Mouse (Mus musculus): ENCODE results near the gene Cpvl. TPM values are rescaled to one million over a fixed set of nuclear protein-coding genes. Genes with fewer than 3 reads are reported as not detected.
A peak's percentile ranks its signal among the peaks of the same experiment; 100 is the strongest.

The Cpvl gene
- polyA plus RNA-seq, 2 experiments = 0.20 to 0.21 TPM

GRCm38 (mm10) chr6:53942190-53942831 is 36.2 kb downstream of the Cpvl start:
- H3K4me2 ChIP-seq (replicated peaks; ENCODE audit: low read depth, low read length, severe bottlenecking) = no peak overlapping the region
- H3K27ac ChIP-seq (replicated peaks; ENCODE audit: low read depth, low read length) = peak overlapping the region; percentile 61
- no peaks in the 10 kb centered on the region for H3K9me3 ChIP-seq (ENCODE audit: control insufficient read depth, low read length)
- TF ChIP-seq POLR2A (IDR thresholded peaks at IDR 0.05; ENCODE audit: borderline replicate concordance, extremely low read depth, insufficient read depth, insufficient read length) = no peak
- H3K4me1 ChIP-seq (ENCODE audit: control insufficient read depth, insufficient read depth, low read length) = peaks cover 65% of the 10 kb centered on the region
- H3K9ac ChIP-seq (ENCODE audit: low read depth, low read length, severe bottlenecking) = no peak overlapping the region
- ATAC-seq (ENCODE audit: low FRiP score, low read depth) = peak; percentile 86
- WGBS = 18% methylated on average over 7 of the region's 7 CpGs
- H3K36me3 ChIP-seq (ENCODE audit: control insufficient read depth, insufficient read depth, low read length) = no peaks in the 10 kb centered on the region
- peak; percentile 79 for DNase-seq (ENCODE audit: low spot score)
- no peaks in the 10 kb centered on the region for H3K27me3 ChIP-seq (ENCODE audit: control insufficient read depth, insufficient read depth, low read length)
- no peak overlapping the region for H3K4me3 ChIP-seq (replicated peaks; ENCODE audit: low read length)

- Histone ChIP-seq H3K9ac (ENCODE audit: low read depth, low read length, severe bottlenecking) (no peak overlapping the region), H3K4me1 (ENCODE audit: control insufficient read depth, insufficient read depth, low read length) (peaks cover 53% of the 10 kb centered on the region), H3K36me3 (ENCODE audit: control insufficient read depth, insufficient read depth, low read length) (no peaks in the 10 kb centered on the region), H3K27ac (replicated peaks; ENCODE audit: low read depth, low read length) (0 out of 2 replicates have a peak overlapping the region, but pooled peaks have one; percentile 39), H3K27me3 (ENCODE audit: control insufficient read depth, insufficient read depth, low read length) (no peaks in the 10 kb centered on the region), H3K4me2 (replicated peaks; ENCODE audit: low read depth, low read length, severe bottlenecking) (no peak overlapping the region), H3K9me3 (ENCODE audit: control insufficient read depth, low read length) (no peaks in the 10 kb centered on the region), H3K4me3 (replicated peaks; ENCODE audit: low read length) (no peak overlapping the region)
- peak; percentile 65 for DNase-seq (ENCODE audit: low spot score)
- 26% methylated on average over 8 of the region's 8 CpGs for WGBS
- peak; percentile 27; the same call in 1 of the 2 replicates for ATAC-seq (ENCODE audit: low FRiP score, low read depth)
- TF ChIP-seq POLR2A (IDR thresholded peaks at IDR 0.05; ENCODE audit: borderline replicate concordance, extremely low read depth, insufficient read depth, insufficient read length) = no peak
Observed at GRCm38 (mm10) chr6:53939752-53940151, 38.7 kb downstream of the Cpvl start.

GRCm38 (mm10) chr6:53938942-53939341 is 39.5 kb downstream of the Cpvl start:
- H3K9me3 ChIP-seq (ENCODE audit: control insufficient read depth, low read length) = no peaks in the 10 kb centered on the region
- H3K4me3 ChIP-seq (replicated peaks; ENCODE audit: low read length) = no peak overlapping the region
- no peaks in the 10 kb centered on the region for H3K27me3 ChIP-seq (ENCODE audit: control insufficient read depth, insufficient read depth, low read length)
- WGBS = 42% methylated on average over 3 of the region's 3 CpGs
- no peaks in the 10 kb centered on the region for H3K36me3 ChIP-seq (ENCODE audit: control insufficient read depth, insufficient read depth, low read length)
- ATAC-seq (ENCODE audit: low FRiP score, low read depth) (no peak), DNase-seq (ENCODE audit: low spot score) (no peak)
- TF ChIP-seq POLR2A (IDR thresholded peaks at IDR 0.05; ENCODE audit: borderline replicate concordance, extremely low read depth, insufficient read depth, insufficient read length) = no peak
- no peak overlapping the region for H3K4me2 ChIP-seq (replicated peaks; ENCODE audit: low read depth, low read length, severe bottlenecking)
- no peak overlapping the region for H3K27ac ChIP-seq (replicated peaks; ENCODE audit: low read depth, low read length)
- no peak overlapping the region for H3K9ac ChIP-seq (ENCODE audit: low read depth, low read length, severe bottlenecking)
- peaks cover 47% of the 10 kb centered on the region for H3K4me1 ChIP-seq (ENCODE audit: control insufficient read depth, insufficient read depth, low read length)

GRCm38 (mm10) chr6:53937143-53938134 is 41.0 kb downstream of the Cpvl start:
- ATAC-seq (ENCODE audit: low FRiP score, low read depth) = no peak
- Histone ChIP-seq H3K27ac (replicated peaks; ENCODE audit: low read depth, low read length) (no peak overlapping the region), H3K4me1 (ENCODE audit: control insufficient read depth, insufficient read depth, low read length) (peaks cover 35% of the 10 kb centered on the region), H3K36me3 (ENCODE audit: control insufficient read depth, insufficient read depth, low read length) (no peaks in the 10 kb centered on the region), H3K4me2 (replicated peaks; ENCODE audit: low read depth, low read length, severe bottlenecking) (no peak overlapping the region), H3K4me3 (replicated peaks; ENCODE audit: low read length) (no peak overlapping the region), H3K9me3 (ENCODE audit: control insufficient read depth, low read length) (no peaks in the 10 kb centered on the region), H3K27me3 (ENCODE audit: control insufficient read depth, insufficient read depth, low read length) (no peaks in the 10 kb centered on the region), H3K9ac (ENCODE audit: low read depth, low read length, severe bottlenecking) (no peak overlapping the region)
- DNase-seq (ENCODE audit: low spot score) = no peak
- TF ChIP-seq POLR2A (IDR thresholded peaks at IDR 0.05; ENCODE audit: borderline replicate concordance, extremely low read depth, insufficient read depth, insufficient read length) = no peak
- WGBS = 50% methylated on average over 15 of the region's 15 CpGs

GRCm38 (mm10) chr6:53931605-53932004 is 46.9 kb downstream of the Cpvl start:
- Histone ChIP-seq H3K4me3 (replicated peaks; ENCODE audit: low read length) (no peak overlapping the region), H3K36me3 (ENCODE audit: control insufficient read depth, insufficient read depth, low read length) (no peaks in the 10 kb centered on the region), H3K4me2 (replicated peaks; ENCODE audit: low read depth, low read length, severe bottlenecking) (no peak overlapping the region), H3K27ac (replicated peaks; ENCODE audit: low read depth, low read length) (no peak overlapping the region; the same call in 1 of the 2 replicates), H3K4me1 (ENCODE audit: control insufficient read depth, insufficient read depth, low read length) (peaks cover 7% of the 10 kb centered on the region), H3K9me3 (ENCODE audit: control insufficient read depth, low read length) (no peaks in the 10 kb centered on the region), H3K9ac (ENCODE audit: low read depth, low read length, severe bottlenecking) (no peak overlapping the region), H3K27me3 (ENCODE audit: control insufficient read depth, insufficient read depth, low read length) (no peaks in the 10 kb centered on the region)
- DNase-seq (ENCODE audit: low spot score) (no peak), ATAC-seq (ENCODE audit: low FRiP score, low read depth) (no peak)
- 13% methylated on average over 8 of the region's 8 CpGs for WGBS
- no peak for TF ChIP-seq POLR2A (IDR thresholded peaks at IDR 0.05; ENCODE audit: borderline replicate concordance, extremely low read depth, insufficient read depth, insufficient read length)
